Mouse (Mus musculus) activated CD4-positive, CD25-positive, alpha-beta regulatory T cell, adult 9 weeks (primary cell): Measurements from ENCODE around the gene Rhox4e. TPM values are rescaled to one million over a fixed set of nuclear protein-coding genes. Genes with fewer than 3 reads are reported as not detected.

Experiments
- polyA plus RNA-seq: library from polyadenylated mRNA; unstranded; fragments of 100-300 nt; shearing (Covaris generic); gene quantifications from one replicate; pipeline ENCODE4 v1.2.1, GENCODE M21; 2017

Gene Rhox4e
- not detected for polyA plus RNA-seq

DNA sequence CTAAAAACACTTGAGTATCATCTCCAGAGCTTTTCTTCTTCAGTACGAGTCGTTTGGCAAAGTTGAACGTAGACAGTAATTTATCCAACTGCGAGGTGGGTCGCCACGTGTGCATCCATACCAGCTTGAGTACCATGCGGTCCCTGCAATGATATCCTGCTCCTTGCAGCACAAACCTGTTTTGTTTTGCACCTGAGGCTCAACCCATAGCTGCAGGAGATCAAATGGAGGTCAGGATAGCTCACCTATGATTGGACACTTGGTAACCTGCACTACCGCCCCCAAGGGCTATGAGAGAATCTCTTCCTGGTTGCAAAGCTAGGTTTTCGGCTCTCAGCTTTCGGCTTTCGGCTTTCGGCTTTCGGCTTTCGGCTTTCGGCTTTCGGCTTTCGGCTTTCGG, at the start of gene Rhox4e:
TSS of gene Rhox4e (plus strand) at position 301 of the 400 bp plus-strand sequence.

DNA sequence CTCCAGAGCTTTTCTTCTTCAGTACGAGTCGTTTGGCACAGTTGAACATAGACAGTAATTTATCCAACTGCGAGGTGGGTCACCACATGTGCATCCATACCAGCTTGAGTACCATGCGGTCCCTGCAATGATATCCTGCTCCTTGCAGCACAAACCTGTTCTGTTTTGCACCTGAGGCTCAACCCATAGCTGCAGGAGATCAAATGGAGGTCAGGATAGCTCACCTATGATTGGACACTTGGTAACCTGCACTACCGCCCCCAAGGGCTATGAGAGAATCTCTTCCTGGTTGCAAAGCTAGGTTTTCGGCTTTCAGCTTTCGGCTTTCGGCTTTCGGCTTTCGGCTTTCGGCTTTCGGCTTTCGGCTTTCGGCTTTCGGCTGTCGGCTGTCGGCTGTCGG, 43.2 kb upstream of the Rhox4e start, which contains the start of gene Rhox4d:
TSS of gene Rhox4d (plus strand) at position 301 of the 400 bp plus-strand sequence.

DNA sequence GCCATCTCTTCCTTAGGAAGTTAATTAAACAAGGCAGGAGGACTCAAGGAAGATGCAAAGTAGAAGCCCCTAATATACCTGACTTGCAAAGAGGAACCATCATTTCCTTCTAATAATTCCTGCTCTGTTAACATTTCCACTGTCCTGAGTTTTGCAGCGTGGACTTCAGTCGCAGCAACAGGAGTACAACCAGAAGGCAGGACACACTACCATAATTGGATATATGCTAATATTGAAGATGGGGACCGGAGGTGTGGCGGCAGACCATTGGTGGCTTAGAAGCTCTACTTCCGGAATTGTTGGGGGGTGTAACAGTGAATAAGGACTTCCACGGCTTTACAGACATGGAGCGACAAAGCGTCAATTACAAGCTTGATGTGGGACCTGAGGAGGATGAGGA, 27.1 kb upstream of the Rhox4e start, which contains the start of gene Rhox2e:
TSS of gene Rhox2e (plus strand) at position 301 of the 400 bp plus-strand sequence.

DNA sequence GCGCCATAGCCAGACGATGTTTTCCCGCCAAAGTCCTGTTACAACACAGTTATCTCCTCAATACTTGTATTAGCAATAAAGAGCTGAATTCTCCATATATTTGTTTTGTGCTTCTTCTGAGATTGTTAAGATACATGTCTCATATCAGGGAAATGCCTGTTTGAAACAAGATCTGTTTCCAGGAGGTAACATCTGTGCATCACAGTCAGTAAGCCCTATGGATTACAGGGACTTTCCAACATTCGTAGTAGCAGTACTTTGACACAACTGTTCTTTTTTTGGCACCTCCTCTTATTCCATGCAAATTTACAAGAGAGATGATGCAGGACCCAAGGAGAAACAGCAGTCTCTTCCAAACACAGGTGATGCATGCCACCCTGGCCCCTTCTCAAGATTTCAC, 15.5 kb upstream of the Rhox4e start, which contains the start of gene Rhox3e:
TSS of gene Rhox3e (plus strand) at position 301 of the 400 bp plus-strand sequence.

DNA sequence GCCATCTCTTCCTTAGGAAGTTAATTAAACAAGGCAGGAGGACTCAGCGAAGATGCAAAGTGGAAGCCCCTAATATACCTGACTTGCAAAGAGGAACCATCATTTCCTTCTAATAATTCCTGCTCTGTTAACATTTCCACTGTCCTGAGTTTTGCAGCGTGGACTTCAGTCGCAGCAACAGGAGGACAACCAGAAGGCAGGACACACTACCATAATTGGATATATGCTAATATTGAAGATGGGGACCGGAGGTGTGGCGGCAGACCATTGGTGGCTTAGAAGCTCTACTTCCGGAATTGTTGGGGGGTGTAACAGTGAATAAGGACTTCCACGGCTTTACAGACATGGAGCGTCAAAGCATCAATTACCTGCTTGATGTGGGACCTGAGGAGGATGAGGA, 13.9 kb downstream of the Rhox4e start, which contains the start of gene Rhox2f:
TSS of gene Rhox2f (plus strand) at position 301 of the 400 bp plus-strand sequence.

DNA sequence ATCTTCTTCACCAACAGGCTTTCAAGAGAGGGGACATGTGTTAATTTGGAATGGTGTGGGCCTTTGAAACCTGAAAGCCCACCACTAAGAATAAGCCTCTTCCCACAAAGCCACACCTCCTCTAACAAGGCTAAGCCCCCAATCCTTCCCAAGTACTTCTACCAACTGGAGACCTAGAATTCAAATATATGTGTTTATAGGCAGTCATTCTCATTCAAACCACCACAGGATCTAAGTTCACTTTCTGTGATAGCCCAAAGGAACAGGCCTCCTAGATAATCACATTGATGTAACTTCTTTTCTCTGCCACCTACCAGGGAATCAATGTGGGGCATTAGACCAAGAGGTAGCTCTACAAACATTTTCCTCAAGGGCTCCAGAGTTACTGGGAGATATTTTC, 23.5 kb downstream of the Rhox4e start, which contains the start of gene Rhox3f:
TSS of gene Rhox3f (plus strand) at position 301 of the 400 bp plus-strand sequence.

DNA sequence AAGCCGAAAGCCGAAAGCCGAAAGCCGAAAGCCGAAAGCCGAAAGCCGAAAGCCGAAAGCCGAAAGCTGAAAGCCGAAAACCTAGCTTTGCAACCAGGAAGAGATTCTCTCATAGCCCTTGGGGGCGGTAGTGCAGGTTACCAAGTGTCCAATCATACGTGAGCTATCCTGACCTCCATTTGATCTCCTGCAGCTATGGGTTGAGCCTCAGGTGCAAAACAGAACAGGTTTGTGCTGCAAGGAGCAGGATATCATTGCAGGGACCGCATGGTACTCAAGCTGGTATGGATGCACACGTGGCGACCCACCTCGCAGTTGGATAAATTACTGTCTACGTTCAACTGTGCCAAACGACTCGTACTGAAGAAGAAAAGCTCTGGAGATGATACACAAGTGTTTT, 50.4 kb downstream of the Rhox4e start, which contains the start of gene Rhox4f:
TSS of gene Rhox4f (minus strand) at position 101 of the 400 bp plus-strand sequence.

Other genes with a start within 250 kb of the Rhox4e start
- gene Rhox3a2, start 177.4 kb upstream of the Rhox4e start, polyA plus RNA-seq: not detected
- not detected for gene Rhox4a2, start 166.6 kb upstream of the Rhox4e start, polyA plus RNA-seq
- not detected for gene Rhox2b, start 145.3 kb upstream of the Rhox4e start, polyA plus RNA-seq
- gene Rhox4b, start 124.9 kb upstream of the Rhox4e start, polyA plus RNA-seq: not detected
- gene Rhox2c, start 103.7 kb upstream of the Rhox4e start, polyA plus RNA-seq: not detected
- not detected for gene Rhox3c, start 98.8 kb upstream of the Rhox4e start, polyA plus RNA-seq
- not detected for gene Rhox4c, start 77.1 kb upstream of the Rhox4e start, polyA plus RNA-seq
- not detected for gene Rhox2d, start 64.0 kb upstream of the Rhox4e start, polyA plus RNA-seq
- gene Rhox4d, start 43.1 kb upstream of the Rhox4e start, polyA plus RNA-seq: not detected
- gene Rhox2e, start 27.0 kb upstream of the Rhox4e start, polyA plus RNA-seq: not detected
- not detected for gene Rhox3e, start 15.4 kb upstream of the Rhox4e start, polyA plus RNA-seq
- not detected for gene Rhox2f, start 14.0 kb downstream of the Rhox4e start, polyA plus RNA-seq
- not detected for gene Rhox3f, start 23.6 kb downstream of the Rhox4e start, polyA plus RNA-seq
- gene Rhox4f, start 50.3 kb downstream of the Rhox4e start, polyA plus RNA-seq: not detected
- not detected for gene Rhox3g, start 71.2 kb downstream of the Rhox4e start, polyA plus RNA-seq
- gene Rhox2g, start 86.1 kb downstream of the Rhox4e start, polyA plus RNA-seq: not detected
- not detected for gene Rhox4g, start 93.9 kb downstream of the Rhox4e start, polyA plus RNA-seq
- gene Rhox3h, start 111.4 kb downstream of the Rhox4e start, polyA plus RNA-seq: not detected
- gene Rhox2h, start 115.9 kb downstream of the Rhox4e start, polyA plus RNA-seq: not detected
- gene Rhox5, start 247.4 kb downstream of the Rhox4e start, polyA plus RNA-seq: not detected